Mouse (Mus musculus): ENCODE results near the gene Ptger2.

Gene Ptger2

DNA sequence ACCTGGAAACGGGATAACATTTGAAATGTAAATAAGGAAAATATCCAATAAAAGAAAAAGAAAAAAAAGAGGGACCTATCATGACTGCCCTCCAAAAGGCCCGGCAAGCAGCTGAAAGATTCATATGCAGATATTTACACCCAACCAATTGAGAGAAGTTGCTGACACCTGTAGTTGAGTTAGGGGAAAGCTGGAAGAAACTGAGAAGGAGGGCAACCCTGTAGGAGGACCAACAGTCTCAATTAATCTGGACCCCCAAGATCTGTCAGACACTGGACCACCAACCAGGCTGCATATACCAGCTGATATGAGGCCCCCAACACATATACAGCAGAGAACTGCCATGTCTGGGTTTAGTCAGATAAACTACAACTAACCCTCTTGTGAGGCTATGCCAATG, 60.1 kb downstream of the Ptger2 start:
- DNase-seq (ENCODE audit: low spot score in 2 of 2): no peak

DNA sequence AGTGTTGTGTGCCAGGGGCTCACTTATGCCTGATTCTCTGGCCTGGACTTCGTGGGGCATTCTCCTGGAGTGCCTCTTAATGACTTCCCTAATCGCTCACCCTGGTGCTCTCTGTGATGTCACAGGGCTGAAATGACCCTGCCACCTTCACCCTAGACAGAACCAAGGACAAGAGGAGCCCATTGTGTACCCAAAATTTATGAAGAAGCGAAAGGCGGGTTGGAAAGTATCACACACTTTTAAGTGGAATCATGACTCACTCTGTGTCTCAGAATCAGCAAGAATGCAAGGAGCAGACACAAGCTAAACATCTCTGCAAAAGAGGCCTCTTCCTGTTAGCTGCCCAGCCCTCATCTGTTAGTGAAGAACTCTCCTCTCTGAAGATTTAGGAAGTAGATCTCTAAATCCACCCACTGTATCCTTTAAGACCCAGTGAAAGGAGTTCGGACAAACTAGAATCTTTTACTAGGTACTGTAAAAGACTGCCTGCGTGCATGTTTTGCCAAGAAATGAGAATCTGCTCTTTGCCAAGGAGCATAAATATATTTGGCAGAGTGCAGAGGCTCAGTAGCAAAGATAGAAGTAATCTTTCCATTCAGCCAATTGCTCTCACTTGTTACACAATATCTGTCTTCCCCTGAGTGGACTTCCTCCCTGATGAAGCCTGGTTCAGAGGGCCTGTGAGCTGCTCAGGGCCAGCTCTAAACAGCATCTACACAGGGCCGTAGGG, 61.9 kb downstream of the Ptger2 start:
- no peak for DNase-seq (ENCODE audit: low spot score in 2 of 2)

DNA sequence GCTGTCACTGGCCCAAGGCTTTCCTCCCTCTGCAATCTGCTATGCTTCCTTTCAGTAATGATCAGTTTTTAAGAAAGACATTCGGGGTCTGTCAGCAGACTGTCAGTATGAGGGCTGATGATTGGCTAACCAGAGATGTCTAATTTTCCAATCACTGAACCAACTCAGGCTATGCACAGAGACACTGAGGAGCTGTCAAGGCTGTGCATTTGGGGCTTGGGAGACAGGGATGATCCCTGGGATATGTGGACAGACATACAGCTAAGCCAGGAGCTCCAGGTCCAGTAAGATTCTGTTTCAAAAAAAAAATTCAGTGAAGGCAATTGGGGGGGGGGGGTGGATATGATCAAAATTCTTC, 62.4 kb downstream of the Ptger2 start:
- no peak for DNase-seq (ENCODE audit: low spot score in 2 of 2)

GRCm38 (mm10) chr14:45051116-45051515, 63.1 kb downstream of the Ptger2 start:
- DNase-seq (ENCODE audit: low spot score in 2 of 2): no peak

All from thymus, postnatal 10 days (tissue).